Mouse (Mus musculus): Measurements from ENCODE around the gene Capn5. TPM values are rescaled to one million over a fixed set of nuclear protein-coding genes. Genes with fewer than 3 reads are reported as not detected.
A peak's percentile ranks its signal among the peaks of the same experiment; 100 is the strongest.

Gene Capn5
- 10.0 and 12.0 TPM in 2 replicates for polyA plus RNA-seq (2012; rRNA removed)

GRCm38 (mm10) chr7:98177929-98178559 is at the start of gene Capn5:
TSS of gene Capn5 (minus strand) at chr7:98178274.
- Histone ChIP-seq H3K4me1 (ENCODE audit: control insufficient read depth, insufficient read depth, insufficient read length) (peaks cover 9% of the 10 kb centered on the region), H3K4me3 (ENCODE audit: extremely low read depth, insufficient read depth, insufficient read length) (peak within 1 kb of the TSS; percentile 99), H3K27ac (ENCODE audit: insufficient read depth, low read length) (peak within 1 kb of the TSS; percentile 61), H3K36me3 (ENCODE audit: control insufficient read depth, insufficient read depth, low read length) (no peaks in the 10 kb centered on the region), H3K27me3 (ENCODE audit: control insufficient read depth, insufficient read depth, low read length) (no peaks in the 10 kb centered on the region)
- peak; percentile 58 to 73 for DNase-seq (ENCODE audit: low read depth in 1 of 2, low spot score in 2 of 2)
- TF ChIP-seq CTCF (IDR thresholded peaks at IDR 0.05; ENCODE audit: extremely low read depth, insufficient read depth, insufficient read length, insufficient replicate concordance) (peak; percentile 49; the same call in 1 of the 2 replicates), POLR2A (IDR thresholded peaks at IDR 0.05; ENCODE audit: low read depth, low read length) (0 out of 2 replicates have a peak, but pooled peaks have one; percentile 6)
- 1% methylated on average over 43 of the region's 44 CpGs for WGBS

GRCm38 (mm10) chr7:98223796-98224195 is 45.7 kb upstream of the Capn5 start:
- no peaks in the 10 kb centered on the region for H3K27me3 ChIP-seq (ENCODE audit: control insufficient read depth, insufficient read depth, low read length)
- H3K27ac ChIP-seq (ENCODE audit: insufficient read depth, low read length): no peak overlapping the region
- no peak overlapping the region for H3K4me3 ChIP-seq (ENCODE audit: extremely low read depth, insufficient read depth, insufficient read length)
- DNase-seq (ENCODE audit: low read depth in 1 of 2, low spot score in 2 of 2): no peak
- no peaks in the 10 kb centered on the region for H3K4me1 ChIP-seq (ENCODE audit: control insufficient read depth, insufficient read depth, insufficient read length)
- WGBS: 80% methylated on average over 4 of the region's 4 CpGs
- no peak for TF ChIP-seq CTCF (IDR thresholded peaks at IDR 0.05; ENCODE audit: extremely low read depth, insufficient read depth, insufficient read length, insufficient replicate concordance)
- TF ChIP-seq POLR2A (IDR thresholded peaks at IDR 0.05; ENCODE audit: low read depth, low read length): no peak
- 0 out of 2 replicates have a peak, but pooled peaks cover 1% of the 10 kb centered on the region for H3K36me3 ChIP-seq (ENCODE audit: control insufficient read depth, insufficient read depth, low read length)

GRCm38 (mm10) chr7:98216713-98217112 is 38.6 kb upstream of the Capn5 start:
- TF ChIP-seq CTCF (IDR thresholded peaks at IDR 0.05; ENCODE audit: extremely low read depth, insufficient read depth, insufficient read length, insufficient replicate concordance) (no peak), POLR2A (IDR thresholded peaks at IDR 0.05; ENCODE audit: low read depth, low read length) (no peak)

GRCm38 (mm10) chr7:98202946-98203345 is 24.9 kb upstream of the Capn5 start:
- no peak overlapping the region for H3K4me3 ChIP-seq (ENCODE audit: extremely low read depth, insufficient read depth, insufficient read length)
- H3K4me1 ChIP-seq (ENCODE audit: control insufficient read depth, insufficient read depth, insufficient read length): no peaks in the 10 kb centered on the region
- TF ChIP-seq CTCF (IDR thresholded peaks at IDR 0.05; ENCODE audit: extremely low read depth, insufficient read depth, insufficient read length, insufficient replicate concordance) (no peak), POLR2A (IDR thresholded peaks at IDR 0.05; ENCODE audit: low read depth, low read length) (no peak)
- 86% methylated on average over 4 of the region's 4 CpGs for WGBS
- no peak for DNase-seq (ENCODE audit: low read depth in 1 of 2, low spot score in 2 of 2)
- no peak overlapping the region for H3K27ac ChIP-seq (ENCODE audit: insufficient read depth, low read length)
- H3K27me3 ChIP-seq (ENCODE audit: control insufficient read depth, insufficient read depth, low read length): no peaks in the 10 kb centered on the region
- H3K36me3 ChIP-seq (ENCODE audit: control insufficient read depth, insufficient read depth, low read length): no peaks in the 10 kb centered on the region

More at GRCm38 (mm10) chr7:98216713-98217112, 38.6 kb upstream of the Capn5 start:
- no peak for DNase-seq (ENCODE audit: low read depth in 1 of 2, low spot score in 2 of 2)
- Histone ChIP-seq H3K4me3 (ENCODE audit: extremely low read depth, insufficient read depth, insufficient read length) (no peak overlapping the region), H3K4me1 (ENCODE audit: control insufficient read depth, insufficient read depth, insufficient read length) (no peaks in the 10 kb centered on the region), H3K27ac (ENCODE audit: insufficient read depth, low read length) (no peak overlapping the region), H3K27me3 (ENCODE audit: control insufficient read depth, insufficient read depth, low read length) (no peaks in the 10 kb centered on the region), H3K36me3 (ENCODE audit: control insufficient read depth, insufficient read depth, low read length) (peaks cover 2% of the 10 kb centered on the region; the same call in 1 of the 2 replicates)

GRCm38 (mm10) chr7:98201493-98202028 is 23.5 kb upstream of the Capn5 start:
- H3K27me3 ChIP-seq (ENCODE audit: control insufficient read depth, insufficient read depth, low read length): 0 out of 2 replicates have a peak, but pooled peaks cover 2% of the 10 kb centered on the region
- WGBS: 85% methylated on average over 5 of the region's 5 CpGs
- H3K36me3 ChIP-seq (ENCODE audit: control insufficient read depth, insufficient read depth, low read length): no peaks in the 10 kb centered on the region
- H3K4me3 ChIP-seq (ENCODE audit: extremely low read depth, insufficient read depth, insufficient read length): no peak overlapping the region
- H3K27ac ChIP-seq (ENCODE audit: insufficient read depth, low read length): no peak overlapping the region
- H3K4me1 ChIP-seq (ENCODE audit: control insufficient read depth, insufficient read depth, insufficient read length): no peaks in the 10 kb centered on the region
- TF ChIP-seq CTCF (IDR thresholded peaks at IDR 0.05; ENCODE audit: extremely low read depth, insufficient read depth, insufficient read length, insufficient replicate concordance) (no peak), POLR2A (IDR thresholded peaks at IDR 0.05; ENCODE audit: low read depth, low read length) (no peak)
- DNase-seq (ENCODE audit: low read depth in 1 of 2, low spot score in 2 of 2): no peak

- Histone ChIP-seq H3K4me3 (ENCODE audit: extremely low read depth, insufficient read depth, insufficient read length) (no peak overlapping the region), H3K4me1 (ENCODE audit: control insufficient read depth, insufficient read depth, insufficient read length) (no peaks in the 10 kb centered on the region), H3K36me3 (ENCODE audit: control insufficient read depth, insufficient read depth, low read length) (no peaks in the 10 kb centered on the region), H3K27me3 (ENCODE audit: control insufficient read depth, insufficient read depth, low read length) (0 out of 2 replicates have a peak, but pooled peaks cover 2% of the 10 kb centered on the region), H3K27ac (ENCODE audit: insufficient read depth, low read length) (no peak overlapping the region)
- TF ChIP-seq CTCF (IDR thresholded peaks at IDR 0.05; ENCODE audit: extremely low read depth, insufficient read depth, insufficient read length, insufficient replicate concordance): no peak
- TF ChIP-seq POLR2A (IDR thresholded peaks at IDR 0.05; ENCODE audit: low read depth, low read length): no peak
- no peak for DNase-seq (ENCODE audit: low read depth in 1 of 2, low spot score in 2 of 2)
- 74% methylated on average over 3 of the region's 3 CpGs for WGBS
Observed at GRCm38 (mm10) chr7:98200396-98200795, 22.3 kb upstream of the Capn5 start.

GRCm38 (mm10) chr7:98199381-98199780 is 21.3 kb upstream of the Capn5 start, which contains the start of gene B3gnt6:
TSS of gene B3gnt6 (minus strand) at chr7:98199481.
- H3K27ac ChIP-seq (ENCODE audit: insufficient read depth, low read length): no peak within 1 kb of the TSS
- 97% methylated on average over 4 of the region's 4 CpGs for WGBS
- H3K4me3 ChIP-seq (ENCODE audit: extremely low read depth, insufficient read depth, insufficient read length): no peak within 1 kb of the TSS
- peaks cover 7% of the 10 kb centered on the region for H3K27me3 ChIP-seq (ENCODE audit: control insufficient read depth, insufficient read depth, low read length)
- peaks cover 1% of the 10 kb centered on the region; the same call in 1 of the 2 replicates for H3K4me1 ChIP-seq (ENCODE audit: control insufficient read depth, insufficient read depth, insufficient read length)
- DNase-seq (ENCODE audit: low read depth in 1 of 2, low spot score in 2 of 2): no peak
- TF ChIP-seq CTCF (IDR thresholded peaks at IDR 0.05; ENCODE audit: extremely low read depth, insufficient read depth, insufficient read length, insufficient replicate concordance) (no peak), POLR2A (IDR thresholded peaks at IDR 0.05; ENCODE audit: low read depth, low read length) (no peak)
- no peaks in the 10 kb centered on the region for H3K36me3 ChIP-seq (ENCODE audit: control insufficient read depth, insufficient read depth, low read length)
